Mouse (Mus musculus): ENCODE data around the gene Gm20695. TPM values are rescaled to one million over a fixed set of nuclear protein-coding genes. Genes with fewer than 3 reads are reported as not detected.

Gm20695 gene
- total RNA-seq, 4 experiments from 2014 or later: 0.65 TPM; not detected in 3

Small RNAs within 50 kb of the gene (microRNA-seq; reads per million reads assigned to microRNA genes)
- gene Gm23493: not detected

Other genes starting within 250 kb of the Gm20695 start
- not detected for gene Mefv, start 166.6 kb upstream of the Gm20695 start, total RNA-seq (2022)
- gene Zfp263, start 140.6 kb upstream of the Gm20695 start, total RNA-seq (2022): 1 to 10 TPM; 6.1 to 7.0 (median 6.4) TPM
- gene Olfr15, start 53.8 kb upstream of the Gm20695 start, total RNA-seq (2022): not detected
- 1 to 10 TPM; 1.5 to 2.0 (median 1.7) TPM for gene Zfp174, start 37.4 kb upstream of the Gm20695 start, total RNA-seq (2022)
- gene Naa60, start 12.3 kb upstream of the Gm20695 start, total RNA-seq (2022): 10 to 100 TPM; 35.2 to 54.2 (median 42.0) TPM
- gene Zfp597, start 87 bp upstream of the Gm20695 start, total RNA-seq (2022): 1 to 10 TPM; 6.5 to 9.3 (median 7.1) TPM
- 1 to 10 TPM; 2.4 to 3.0 (median 2.6) TPM for gene 1700037C18Rik, start 24.0 kb downstream of the Gm20695 start, total RNA-seq (2022)
- gene Cluap1, start 24.2 kb downstream of the Gm20695 start, total RNA-seq (2022): 1 to 10 TPM; 5.9 to 8.3 (median 7.1) TPM
- 1 to 10 TPM; 1.6 to 2.3 (median 1.9) TPM for gene Nlrc3, start 92.0 kb downstream of the Gm20695 start, total RNA-seq (2022)
- gene Slx4, start 119.1 kb downstream of the Gm20695 start, total RNA-seq (2022): 1 to 10 TPM; 6.1 to 8.8 (median 7.7) TPM
- under 1 TPM in 2 of 4 experiments, not detected in 2; 0.44 to 0.52 TPM for gene Dnase1, start 152.3 kb downstream of the Gm20695 start, total RNA-seq (2022)
- gene Trap1, start 193.2 kb downstream of the Gm20695 start, total RNA-seq (2022): 100 to 1,000 TPM; 117 to 132 (median 130) TPM